Mouse (Mus musculus) hindbrain, embryonic 11.5 days (tissue): ENCODE data around the gene Usp29. TPM values are rescaled to one million over a fixed set of nuclear protein-coding genes. Genes with fewer than 3 reads are reported as not detected.
"Not testable (repeated sequence)": the region's sequence is repeated elsewhere in the genome, so short reads cannot be mapped to it uniquely, and the experiment has no call there.

Experiments used
- ATAC-seq: fragments of 200-750 bp; cut with Nextera tagmentation; 2 replicates; pipeline ENCODE4 v1.8.0; 2017; ENCODE audit warnings: mild to moderate bottlenecking, moderate TSS enrichment, moderate library complexity; ENCODE audit not compliant: low FRiP score
- DNase-seq: peaks from one replicate; pipeline ENCODE4 v3.0.0-alpha.2; 2015; ENCODE audit warnings: low spot score
- H3K27ac ChIP-seq: fragments of 300-500 bp; sonication (generic); 2 replicates; pipeline ENCODE4 v1.5.1; 2014; ENCODE audit warnings: mild to moderate bottlenecking, low read depth, low read length
- H3K27me3 ChIP-seq: fragments of 300-500 bp; sonication (generic); 2 replicates; pipeline ENCODE4 v1.6.1; 2014; ENCODE audit warnings: mild to moderate bottlenecking, low read length, moderate library complexity, mixed read lengths; ENCODE audit not compliant: control insufficient read depth, insufficient read depth
- H3K36me3 ChIP-seq: fragments of 300-500 bp; sonication (generic); 2 replicates; pipeline ENCODE4 v1.6.1; 2014; ENCODE audit warnings: mild to moderate bottlenecking, low read length, moderate library complexity, mixed read lengths; ENCODE audit not compliant: control insufficient read depth, insufficient read depth
- H3K4me1 ChIP-seq: fragments of 300-500 bp; sonication (generic); replicated peaks from 2 replicates; pipeline ENCODE4 v1.6.1; 2014; ENCODE audit warnings: low read length, mixed read lengths; ENCODE audit not compliant: control insufficient read depth, insufficient read depth
- H3K4me2 ChIP-seq: fragments of 300-500 bp; sonication (generic); replicated peaks from 2 replicates; pipeline ENCODE4 v1.6.1; 2014; ENCODE audit warnings: mild to moderate bottlenecking, low read depth, low read length
- H3K4me3 ChIP-seq: fragments of 300-500 bp; sonication (generic); 2 replicates; pipeline ENCODE4 v1.5.1; 2014; ENCODE audit warnings: low read depth, low read length
- H3K9ac ChIP-seq: fragments of 300-500 bp; sonication (generic); 2 replicates; pipeline ENCODE4 v1.6.1; 2014; ENCODE audit warnings: low read depth, low read length
- H3K9me3 ChIP-seq: fragments of 300-500 bp; sonication (generic); 2 replicates; pipeline ENCODE4 v1.6.1; 2016; ENCODE audit warnings: low read length; ENCODE audit not compliant: control insufficient read depth
- WGBS: fragments of 180-500 bp; shearing (Covaris S2); extraction: QIAGEN DNeasy Blood & Tissue Kit; methylation state at CpG from one replicate; pipeline ENCODE4 v1.1.7; 2014; 5-methylcytosine and 5-hydroxymethylcytosine counted together
- microRNA counts: library from miRNA; unstranded; fragments of <30 nt; microRNA quantifications from one replicate; lab custom pipeline; 2015
- polyA plus RNA-seq: library from polyadenylated mRNA; unstranded; fragments of >200 nt; fragmentation: Nextera tagmentation; extraction: Ambion mirVana; gene quantifications from 2 replicates; pipeline ENCODE4 v1.2.1, GENCODE M21; 2014

Gene Usp29
- polyA plus RNA-seq, 1 experiment from 2014 or later = 15.1 TPM

GRCm38 (mm10) chr7:6976890-6977289, 246.5 kb downstream of the Usp29 start:
- Histone ChIP-seq H3K36me3 (no peaks in the 10 kb centered on the region), H3K27me3 (no peaks in the 10 kb centered on the region), H3K27ac (no peak overlapping the region), H3K4me3 (no peak overlapping the region), H3K9ac (no peak overlapping the region), H3K9me3 (no peaks in the 10 kb centered on the region), H3K4me2 (no peak overlapping the region), H3K4me1 (no peaks in the 10 kb centered on the region)
- 93% methylated on average over 19 of the region's 19 CpGs for WGBS
- ATAC-seq = no peak
- DNase-seq = no peak

GRCm38 (mm10) chr7:6995251-6995650, 264.9 kb downstream of the Usp29 start, which contains the start of gene Aurkc:
Aurkc (plus strand) TSS chr7:6995300.
- H3K36me3 ChIP-seq, ATAC-seq, DNase-seq, H3K4me2 ChIP-seq, H3K9ac ChIP-seq, H3K4me3 ChIP-seq, H3K4me1 ChIP-seq, H3K9me3 ChIP-seq, H3K27ac ChIP-seq, H3K27me3 ChIP-seq: not testable (repeated sequence)
- 84% methylated on average over 11 of the region's 11 CpGs for WGBS

GRCm38 (mm10) chr7:6998914-6999313, 268.5 kb downstream of the Usp29 start:
- not testable (repeated sequence) for H3K36me3 ChIP-seq, H3K27me3 ChIP-seq, DNase-seq, ATAC-seq, H3K9ac ChIP-seq, H3K4me2 ChIP-seq, H3K27ac ChIP-seq, H3K4me1 ChIP-seq, H3K9me3 ChIP-seq, H3K4me3 ChIP-seq
- WGBS = 67% methylated on average over 3 of the region's 3 CpGs

GRCm38 (mm10) chr7:7005441-7005840, 275.1 kb downstream of the Usp29 start:
- H3K4me1 ChIP-seq, H3K27ac ChIP-seq, H3K9me3 ChIP-seq, H3K27me3 ChIP-seq, H3K4me3 ChIP-seq, ATAC-seq, DNase-seq, H3K36me3 ChIP-seq, H3K4me2 ChIP-seq, H3K9ac ChIP-seq: not testable (repeated sequence)
- 85% methylated on average over 5 of the region's 5 CpGs for WGBS

MicroRNA genes within 50 kb of the gene (microRNA counts, 519-probe panel; counts per million panel counts)
- not detected for microRNA mmu-miR-3099 (lab: Ali Mortazavi, UCI)

Other genes with a start within 250 kb of the Usp29 start
- gene Olfr5, start 243.6 kb upstream of the Usp29 start, polyA plus RNA-seq = not detected in 2 replicates
- gene Olfr1347, start 230.8 kb upstream of the Usp29 start, polyA plus RNA-seq = not detected in 2 replicates
- not detected in 2 replicates for gene Olfr1348, start 221.8 kb upstream of the Usp29 start, polyA plus RNA-seq
- gene Olfr1349, start 207.6 kb upstream of the Usp29 start, polyA plus RNA-seq = not detected in 2 replicates
- not detected in 2 replicates for gene Olfr1350, start 165.7 kb upstream of the Usp29 start, polyA plus RNA-seq
- gene Zim1, start 34.1 kb upstream of the Usp29 start, polyA plus RNA-seq = 2.1 and 2.6 TPM in 2 replicates
- gene Peg3, start 147 bp upstream of the Usp29 start, polyA plus RNA-seq = 112 and 126 TPM in 2 replicates